Comparison of ENCODE assay signal across 9 mouse cellular contexts in the genomic region with DNA sequence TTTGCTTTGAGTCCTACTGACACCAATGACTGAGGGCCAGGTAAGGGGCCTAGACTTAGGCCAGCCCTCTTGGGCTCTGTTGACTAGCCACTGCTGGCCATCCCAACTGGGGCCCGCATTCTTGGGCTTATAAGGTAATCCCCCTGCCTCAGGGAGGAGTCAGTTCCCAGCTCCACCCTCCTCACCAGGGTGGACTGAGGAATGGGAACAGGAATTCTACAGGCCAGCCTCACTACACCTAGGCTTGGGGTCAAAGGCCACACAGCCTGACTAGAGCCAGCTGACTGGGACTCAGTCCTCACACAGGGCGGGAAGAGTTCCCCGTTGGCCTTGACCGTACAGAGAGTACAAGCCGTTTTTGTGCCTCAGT. TPM values are rescaled to one million over a fixed set of nuclear protein-coding genes. Genes with fewer than 3 reads are reported as not detected.
DNase-seq lines count a peak whose midpoint lies in the region; ATAC-seq and TF ChIP-seq lines count a peak whose summit lies in the region.
"Had no signal": no experiment of that assay in that cellular context is flagged by ENCODE, and none has a peak within 500 bp of the region (broad histone marks: within the 10 kb centered on the region; RNA-seq: fewer than 3 reads in every experiment).

No protein-coding gene starts in this region.

- H3K27me3 ChIP-seq in lung, postnatal 0 days (replicated peaks; ENCODE audit: insufficient read depth, low read length) = no peaks in the 10 kb centered on the region
- peaks cover 3% of the 10 kb centered on the region; the same call in 1 of the 2 replicates for H3K27me3 ChIP-seq in forebrain, embryonic 13.5 days
- no peaks in the 10 kb centered on the region for H3K27me3 ChIP-seq in limb, embryonic 14.5 days (ENCODE audit: control insufficient read depth, insufficient read depth, low read length)
- no peaks in the 10 kb centered on the region for H3K27me3 ChIP-seq in stomach, embryonic 15.5 days (replicated peaks)

- no peak for TF ChIP-seq EP300 in lung, postnatal 0 days (IDR thresholded peaks at IDR 0.05)

- TF ChIP-seq POLR2A in limb, embryonic 14.5 days (IDR thresholded peaks at IDR 0.05; ENCODE audit: borderline replicate concordance, extremely low read depth, insufficient read depth, insufficient read length) = no peak

- DNase-seq in lung, postnatal 0 days (ENCODE audit: low spot score) = no peak
- DNase-seq in lung, postnatal 36 days = no peak
- no peak for DNase-seq in limb, embryonic 14.5 days (ENCODE audit: low spot score)
- no peak for DNase-seq in MN1 (ENCODE audit: low spot score)
- DNase-seq in cerebellum, postnatal 10 days = no peak

- 17% methylated on average over 5 of the region's 5 CpGs for WGBS in lung, postnatal 0 days
- whole genome bisulfite sequencing in forebrain, embryonic 13.5 days = 28% methylated on average over 5 of the region's 5 CpGs
- WGBS in limb, embryonic 14.5 days = 24% methylated on average over 5 of the region's 5 CpGs
- 18% methylated on average over 5 of the region's 5 CpGs for WGBS in stomach, embryonic 15.5 days

- H3K4me3 ChIP-seq in lung, postnatal 0 days (ENCODE audit: low read depth, low read length) = peak overlapping the region; percentile 3; the same call in 1 of the 2 replicates
- 0 out of 2 replicates have a peak overlapping the region, but pooled peaks have one; percentile 80 for H3K4me3 ChIP-seq in forebrain, embryonic 13.5 days
- H3K4me3 ChIP-seq in limb, embryonic 14.5 days (replicated peaks; ENCODE audit: low read length) = peak overlapping the region; percentile 88
- H3K4me3 ChIP-seq in stomach, embryonic 15.5 days (replicated peaks) = peak overlapping the region; percentile 90

- peaks cover 21% of the 10 kb centered on the region for H3K4me1 ChIP-seq in lung, postnatal 0 days (ENCODE audit: insufficient read depth, low read depth, low read length)
- H3K4me1 ChIP-seq in forebrain, embryonic 13.5 days = peaks cover 30% of the 10 kb centered on the region
- peaks cover 24% of the 10 kb centered on the region for H3K4me1 ChIP-seq in limb, embryonic 14.5 days (ENCODE audit: control insufficient read depth, insufficient read depth, low read length)
- H3K4me1 ChIP-seq in stomach, embryonic 15.5 days = peaks cover 41% of the 10 kb centered on the region

- ATAC-seq in lung, postnatal 0 days = no peak
- ATAC-seq in forebrain, embryonic 13.5 days = no peak
- ATAC-seq in limb, embryonic 14.5 days (ENCODE audit: low FRiP score, low read depth) = no peak
- peak; percentile 11 for ATAC-seq in stomach, embryonic 15.5 days (ENCODE audit: insufficient read depth, low FRiP score, low read depth)
- no peak for ATAC-seq in cerebellum, adult (ENCODE audit: insufficient number of reproducible peaks, low FRiP score, low TSS enrichment)

- H3K36me3 ChIP-seq in lung, postnatal 0 days (ENCODE audit: insufficient read depth, low read length) = peaks cover 6% of the 10 kb centered on the region; the same call in 1 of the 2 replicates
- H3K36me3 ChIP-seq in forebrain, embryonic 13.5 days (ENCODE audit: poor library complexity, severe bottlenecking) = peaks cover 29% of the 10 kb centered on the region
- H3K36me3 ChIP-seq in limb, embryonic 14.5 days (ENCODE audit: control insufficient read depth, insufficient read depth, low read length) = peaks cover 39% of the 10 kb centered on the region
- peaks cover 30% of the 10 kb centered on the region for H3K36me3 ChIP-seq in stomach, embryonic 15.5 days

- 0 out of 2 replicates have a peak overlapping the region, but pooled peaks have one; percentile 16 for H3K9ac ChIP-seq in lung, postnatal 0 days (replicated peaks; ENCODE audit: low read depth)
- H3K9ac ChIP-seq in forebrain, embryonic 13.5 days = 0 out of 2 replicates have a peak overlapping the region, but pooled peaks have one; percentile 23
- 0 out of 2 replicates have a peak overlapping the region, but pooled peaks have one; percentile 34 for H3K9ac ChIP-seq in limb, embryonic 14.5 days (ENCODE audit: low read depth, low read length, severe bottlenecking)
- H3K9ac ChIP-seq in stomach, embryonic 15.5 days = no peak overlapping the region

- H3K4me2 ChIP-seq in lung, postnatal 0 days (replicated peaks; ENCODE audit: low read depth, low read length) = peak overlapping the region; percentile 79
- peak overlapping the region; percentile 91 for H3K4me2 ChIP-seq in forebrain, embryonic 13.5 days
- peak overlapping the region; percentile 88 for H3K4me2 ChIP-seq in limb, embryonic 14.5 days (replicated peaks; ENCODE audit: low read depth, low read length, severe bottlenecking)
- H3K4me2 ChIP-seq in stomach, embryonic 15.5 days = peak overlapping the region; percentile 87

- no peaks in the 10 kb centered on the region for H3K9me3 ChIP-seq in lung, postnatal 0 days (ENCODE audit: low read length)
- H3K9me3 ChIP-seq in forebrain, embryonic 13.5 days (replicated peaks) = no peaks in the 10 kb centered on the region
- no peaks in the 10 kb centered on the region for H3K9me3 ChIP-seq in limb, embryonic 14.5 days (ENCODE audit: control insufficient read depth, low read length)
- no peaks in the 10 kb centered on the region for H3K9me3 ChIP-seq in stomach, embryonic 15.5 days

- no peak for TF ChIP-seq CTCF in lung, postnatal 0 days (IDR thresholded peaks at IDR 0.05)

- peak overlapping the region; percentile 90 for H3K27ac ChIP-seq in lung, postnatal 0 days (ENCODE audit: low read length)
- H3K27ac ChIP-seq in forebrain, embryonic 13.5 days = peak overlapping the region; percentile 86
- peak overlapping the region; percentile 82 for H3K27ac ChIP-seq in limb, embryonic 14.5 days (replicated peaks; ENCODE audit: low read depth, low read length)
- peak overlapping the region; percentile 94 for H3K27ac ChIP-seq in stomach, embryonic 15.5 days
- H3K27ac ChIP-seq: macrophage had no signal

RNA-seq across cellular contexts. Expression of gene Pdlim7, which starts 2.0 kb away (rescaled TPM):
- polyA plus RNA-seq in lung, postnatal 0 days (2015; fragmentation: Nextera tagmentation; extraction: Ambion mirVana) = 109 and 111 TPM in 2 replicates
- polyA plus RNA-seq in forebrain, embryonic 13.5 days (2015; fragmentation: Nextera tagmentation; extraction: Ambion mirVana) = 152 and 157 TPM in 2 replicates
- polyA plus RNA-seq in limb, embryonic 14.5 days (2012; rRNA removed) = 137 and 192 TPM in 2 replicates
- 148 and 162 TPM in 2 replicates for polyA plus RNA-seq in limb, embryonic 14.5 days (2014; fragmentation: Nextera tagmentation; extraction: Ambion mirVana)
- 198 and 218 TPM in 2 replicates for polyA plus RNA-seq in stomach, embryonic 15.5 days (2015; fragmentation: Nextera tagmentation; extraction: Ambion mirVana)

RNA-seq across cellular contexts. Expression of gene Dok3, which starts 17.6 kb away (rescaled TPM):
- 8.1 and 9.1 TPM in 2 replicates for polyA plus RNA-seq in lung, postnatal 0 days (2015; fragmentation: Nextera tagmentation; extraction: Ambion mirVana)
- 2.1 and 3.7 TPM in 2 replicates for polyA plus RNA-seq in forebrain, embryonic 13.5 days (2015; fragmentation: Nextera tagmentation; extraction: Ambion mirVana)
- polyA plus RNA-seq in limb, embryonic 14.5 days (2012; rRNA removed) = 9.1 and 9.8 TPM in 2 replicates
- 2.4 and 4.4 TPM in 2 replicates for polyA plus RNA-seq in limb, embryonic 14.5 days (2014; fragmentation: Nextera tagmentation; extraction: Ambion mirVana)
- 4.3 and 5.3 TPM in 2 replicates for polyA plus RNA-seq in stomach, embryonic 15.5 days (2015; fragmentation: Nextera tagmentation; extraction: Ambion mirVana)

RNA-seq across cellular contexts. Expression of gene Dbn1, which starts 23.6 kb away (rescaled TPM):
- polyA plus RNA-seq in lung, postnatal 0 days (2015; fragmentation: Nextera tagmentation; extraction: Ambion mirVana) = 43.0 and 50.6 TPM in 2 replicates
- 639 and 641 TPM in 2 replicates for polyA plus RNA-seq in forebrain, embryonic 13.5 days (2015; fragmentation: Nextera tagmentation; extraction: Ambion mirVana)
- 266 and 303 TPM in 2 replicates for polyA plus RNA-seq in limb, embryonic 14.5 days (2012; rRNA removed)
- 153 and 178 TPM in 2 replicates for polyA plus RNA-seq in limb, embryonic 14.5 days (2014; fragmentation: Nextera tagmentation; extraction: Ambion mirVana)
- polyA plus RNA-seq in stomach, embryonic 15.5 days (2015; fragmentation: Nextera tagmentation; extraction: Ambion mirVana) = 110 and 115 TPM in 2 replicates
- polyA plus RNA-seq: macrophage had no signal

RNA-seq across cellular contexts. Expression of gene Ddx41, which starts 25.0 kb away (rescaled TPM):
- polyA plus RNA-seq in lung, postnatal 0 days (2015; fragmentation: Nextera tagmentation; extraction: Ambion mirVana) = 35.3 and 36.8 TPM in 2 replicates
- 67.3 and 72.1 TPM in 2 replicates for polyA plus RNA-seq in forebrain, embryonic 13.5 days (2015; fragmentation: Nextera tagmentation; extraction: Ambion mirVana)
- polyA plus RNA-seq in limb, embryonic 14.5 days (2012; rRNA removed) = 89.3 and 92.6 TPM in 2 replicates
- 59.9 and 61.6 TPM in 2 replicates for polyA plus RNA-seq in limb, embryonic 14.5 days (2014; fragmentation: Nextera tagmentation; extraction: Ambion mirVana)
- 52.7 and 54.5 TPM in 2 replicates for polyA plus RNA-seq in stomach, embryonic 15.5 days (2015; fragmentation: Nextera tagmentation; extraction: Ambion mirVana)

RNA-seq across cellular contexts. Expression of gene Prr7, which starts 47.4 kb away (rescaled TPM):
- 0.17 and 0.45 TPM in 2 replicates for polyA plus RNA-seq in lung, postnatal 0 days (2015; fragmentation: Nextera tagmentation; extraction: Ambion mirVana)
- 1.6 and 2.2 TPM in 2 replicates for polyA plus RNA-seq in forebrain, embryonic 13.5 days (2015; fragmentation: Nextera tagmentation; extraction: Ambion mirVana)
- 18.6 and 28.4 TPM in 2 replicates for polyA plus RNA-seq in limb, embryonic 14.5 days (2012; rRNA removed)
- 1.4 and 2.3 TPM in 2 replicates for polyA plus RNA-seq in limb, embryonic 14.5 days (2014; fragmentation: Nextera tagmentation; extraction: Ambion mirVana)
- 0.72 and 0.85 TPM in 2 replicates for polyA plus RNA-seq in stomach, embryonic 15.5 days (2015; fragmentation: Nextera tagmentation; extraction: Ambion mirVana)
- polyA plus RNA-seq: macrophage had no signal

Comparison
In these comparisons a context has a peak if more than half of its experiments do, and no peak if none do; other contexts are left out.
1. H3K4me3 ChIP-seq: peak in every context shown above with its lines; median percentile 90 in stomach, embryonic 15.5 days; 88 in limb, embryonic 14.5 days; 80 in forebrain, embryonic 13.5 days; 3 in lung, postnatal 0 days.